Mouse (Mus musculus) neutrophil, adult 5-6 weeks (primary cell): ENCODE data around the gene Gm13694. TPM values are rescaled to one million over a fixed set of nuclear protein-coding genes. Genes with fewer than 3 reads are reported as not detected.
A peak's percentile ranks its signal among the peaks of the same experiment; 100 is the strongest.
"Not testable (repeated sequence)": the region's sequence is repeated elsewhere in the genome, so short reads cannot be mapped to it uniquely, and the experiment has no call there.

Source experiments
- ATAC-seq: fragments of 151-379, 151-347 bp; 2 replicates; pipeline ENCODE4 v1.8.0; 2017; ENCODE audit warnings: mild to moderate bottlenecking, moderate TSS enrichment; ENCODE audit not compliant: insufficient number of reproducible peaks, poor library complexity, low FRiP score, severe bottlenecking; ENCODE audit errors: extremely low read depth
- total RNA-seq: library from RNA; stranded (forward); fragments of 200-1000 nt; gene quantifications from 2 replicates; pipeline ENCODE4 v1.2.3, GENCODE M21; 2017

The Gm13694 gene
- total RNA-seq = not detected in 2 replicates

GRCm38 (mm10) chr2:83978633-83979032 lies at the start of gene Gm13694:
Gene Gm13694, plus strand, starts transcription at chr2:83978933.
- ATAC-seq = not testable (repeated sequence)

- peak; percentile 99 for ATAC-seq
Measured at GRCm38 (mm10) chr2:83929478-83930088, 49.1 kb upstream of the Gm13694 start.

DNA sequence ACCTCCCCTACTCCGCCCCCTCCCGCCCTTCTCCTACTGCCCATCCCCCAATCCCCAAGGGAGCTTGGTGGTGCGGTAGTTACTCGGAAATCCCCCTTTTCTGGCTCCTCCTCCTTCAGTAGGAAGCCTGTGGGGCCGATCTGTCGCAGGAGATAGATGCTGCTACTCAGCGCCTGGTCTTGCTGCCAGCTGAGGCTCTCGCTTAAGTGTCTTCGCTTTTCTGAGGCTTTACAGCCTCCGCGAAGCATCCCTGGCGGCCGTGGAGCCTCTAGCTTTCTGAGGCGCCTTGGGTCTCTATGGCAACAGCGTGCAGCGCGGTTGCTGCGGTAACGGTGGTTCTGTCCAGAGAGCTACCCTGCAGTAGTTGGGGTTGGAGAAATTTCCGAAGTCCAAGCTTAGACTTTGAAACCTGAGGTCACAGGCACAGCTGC lies 37.8 kb upstream of the Gm13694 start, which contains the start of gene Zswim2:
Zswim2 (minus strand) TSS at position 298 of the 431 bp plus-strand sequence.
- peak; percentile 39; the same call in 1 of the 2 replicates for ATAC-seq

GRCm38 (mm10) chr2:83941378-83941777 lies 37.4 kb upstream of the Gm13694 start:
- ATAC-seq = no peak

GRCm38 (mm10) chr2:83941792-83942191 lies 36.9 kb upstream of the Gm13694 start:
- no peak for ATAC-seq

GRCm38 (mm10) chr2:83955393-83955792 lies 23.3 kb upstream of the Gm13694 start, which contains the start of gene Gm13698:
Gene Gm13698, plus strand, starts transcription at chr2:83955693.
- ATAC-seq = not testable (repeated sequence)

GRCm38 (mm10) chr2:83961203-83961602 lies 17.5 kb upstream of the Gm13694 start, which contains the start of gene Gm13693:
Gene Gm13693, plus strand, starts transcription at chr2:83961503.
- ATAC-seq = not testable (repeated sequence)

DNA sequence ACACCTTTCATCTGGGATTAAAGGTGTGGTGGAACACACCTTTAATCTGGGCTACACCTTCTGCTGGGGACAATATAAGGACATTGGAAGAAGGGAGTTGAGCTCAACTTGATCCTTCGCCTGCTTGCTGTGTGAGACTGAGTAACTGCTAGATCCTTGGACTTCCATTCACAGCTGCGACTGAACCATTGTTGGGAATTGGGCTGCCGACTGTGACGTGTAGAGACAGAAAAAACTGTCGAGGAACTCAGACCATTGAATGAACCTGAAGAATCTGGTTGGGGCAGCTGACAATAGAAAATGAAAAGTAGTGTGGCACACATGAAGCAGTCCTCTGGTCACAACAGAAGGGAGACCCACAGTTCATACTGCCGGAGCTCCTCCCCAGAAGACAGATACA lies 11.7 kb upstream of the Gm13694 start, which contains the start of gene Gm13695:
Gm13695 (plus strand) TSS at position 301 of the 400 bp plus-strand sequence.
- not testable (repeated sequence) for ATAC-seq

- ATAC-seq = not testable (repeated sequence)
Measured at GRCm38 (mm10) chr2:83972823-83973222, 5.9 kb upstream of the Gm13694 start, which contains the start of gene Gm13696. Gene Gm13696, plus strand, starts transcription at chr2:83973123.

- not testable (repeated sequence) for ATAC-seq
Measured at GRCm38 (mm10) chr2:83984443-83984842, 5.7 kb downstream of the Gm13694 start, which contains the start of gene Gm13697. Gene Gm13697, plus strand, starts transcription at chr2:83984743.

GRCm38 (mm10) chr2:83990253-83990652 lies 11.5 kb downstream of the Gm13694 start, which contains the start of gene Gm13691:
Gene Gm13691, plus strand, starts transcription at chr2:83990553.
- not testable (repeated sequence) for ATAC-seq

GRCm38 (mm10) chr2:83993639-83994255 lies 15.0 kb downstream of the Gm13694 start:
- peak; percentile 64 for ATAC-seq

DNA sequence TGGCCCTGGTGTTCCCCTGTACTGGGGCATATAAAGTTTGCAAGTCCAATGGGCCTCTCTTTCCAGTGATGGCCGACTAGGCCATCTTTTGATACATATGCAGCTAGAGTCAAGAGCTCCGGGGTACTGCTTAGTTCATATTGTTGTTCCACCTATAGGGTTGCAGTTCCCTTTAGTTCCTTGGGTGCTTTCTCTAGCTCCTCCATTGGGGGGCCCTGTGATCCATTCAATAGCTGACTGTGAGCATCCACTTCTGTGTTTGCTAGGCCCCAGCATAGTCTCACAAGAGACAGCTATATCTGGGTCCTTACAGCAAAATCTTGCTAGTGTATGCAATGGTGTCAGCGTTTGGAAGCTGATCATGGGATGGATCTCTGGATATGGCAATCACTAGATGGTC lies 15.8 kb downstream of the Gm13694 start:
- not testable (repeated sequence) for ATAC-seq

- no peak for ATAC-seq
Measured at GRCm38 (mm10) chr2:84008913-84009312, 30.2 kb downstream of the Gm13694 start.

- ATAC-seq = no peak
Measured at GRCm38 (mm10) chr2:84009818-84010217, 31.1 kb downstream of the Gm13694 start.

GRCm38 (mm10) chr2:84014572-84014971 lies 35.8 kb downstream of the Gm13694 start:
- ATAC-seq = no peak

- ATAC-seq = not testable (repeated sequence)
Measured at GRCm38 (mm10) chr2:84016291-84016690, 37.6 kb downstream of the Gm13694 start.

- ATAC-seq = no peak
Measured at GRCm38 (mm10) chr2:84018330-84018729, 39.6 kb downstream of the Gm13694 start.

- 0 out of 2 replicates have a peak, but pooled peaks have one; percentile 36 for ATAC-seq
Measured at GRCm38 (mm10) chr2:84019519-84020305, 41.0 kb downstream of the Gm13694 start.
